Mouse (Mus musculus): ENCODE results near the gene Cnpy3.

DNA sequence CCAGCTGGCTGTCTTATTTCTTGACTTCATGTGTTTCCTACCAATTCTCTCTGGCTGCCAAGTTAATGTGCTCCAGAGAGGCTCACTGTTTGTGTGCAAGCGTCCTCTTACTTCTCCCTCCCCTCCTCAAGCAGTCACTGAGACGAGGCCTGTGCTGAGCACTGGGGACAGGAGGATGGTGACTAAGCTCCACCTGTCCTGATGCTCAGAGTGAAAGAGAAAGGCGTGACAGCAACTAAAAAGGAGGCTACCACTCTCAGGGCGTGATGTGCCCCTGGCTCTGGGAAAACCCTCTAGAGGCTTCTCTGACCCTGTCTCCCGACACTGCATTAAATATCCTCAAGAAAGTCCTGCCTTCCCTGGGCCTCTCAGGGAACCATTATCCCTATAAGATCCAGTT is 2.7 kb downstream of the Cnpy3 start:
- TF ChIP-seq POLR2A (IDR thresholded peaks at IDR 0.05; ENCODE audit: low read depth, low read length) (no peak), CTCF (IDR thresholded peaks at IDR 0.05; ENCODE audit: borderline replicate concordance, insufficient read depth, low read length) (no peak)

All from embryonic fibroblast, embryonic 13.5 days (primary cell).